8 mouse cellular contexts compared by ENCODE assay signal in genomic region chr1:36690671-36691235, GRCm38 (mm10). TPM values are rescaled to one million over a fixed set of nuclear protein-coding genes. Genes with fewer than 3 reads are reported as not detected.
A peak's percentile ranks its signal among the peaks of the same experiment; 100 is the strongest.
DNase-seq lines count a peak whose midpoint lies in the region; ATAC-seq and TF ChIP-seq lines count a peak whose summit lies in the region.

No protein-coding gene starts in this region.

- H3K27ac ChIP-seq in left cerebral cortex, adult 2 months = peak overlapping the region; percentile 85
- H3K27ac ChIP-seq in embryonic facial prominence, embryonic 12.5 days = no peak overlapping the region
- H3K27ac ChIP-seq in hindbrain, embryonic 16.5 days (ENCODE audit: low read depth, low read length) = peak overlapping the region; percentile 56; the same call in 1 of the 2 replicates
- H3K27ac ChIP-seq in midbrain, postnatal 0 days (ENCODE audit: low read depth, low read length) = peak overlapping the region; percentile 2; the same call in 1 of the 2 replicates

- H3K9ac ChIP-seq in embryonic facial prominence, embryonic 12.5 days = peak overlapping the region; percentile 20; the same call in 1 of the 2 replicates
- H3K9ac ChIP-seq in hindbrain, embryonic 16.5 days (ENCODE audit: low read depth, low read length) = peak overlapping the region; percentile 68
- peak overlapping the region; percentile 2; the same call in 1 of the 2 replicates for H3K9ac ChIP-seq in midbrain, postnatal 0 days (replicated peaks; ENCODE audit: low read length, poor library complexity, severe bottlenecking)

- peak overlapping the region; percentile 85 for H3K4me3 ChIP-seq in left cerebral cortex, adult 2 months
- H3K4me3 ChIP-seq in embryonic facial prominence, embryonic 12.5 days = peak overlapping the region; percentile 83
- H3K4me3 ChIP-seq in hindbrain, embryonic 16.5 days (ENCODE audit: low read length) = peak overlapping the region; percentile 88
- peak overlapping the region; percentile 82 for H3K4me3 ChIP-seq in midbrain, postnatal 0 days (ENCODE audit: low read depth, low read length)

- peak overlapping the region; percentile 83 for H3K4me2 ChIP-seq in embryonic facial prominence, embryonic 12.5 days (replicated peaks)
- H3K4me2 ChIP-seq in hindbrain, embryonic 16.5 days (ENCODE audit: low read length) = peak overlapping the region; percentile 92
- peak overlapping the region; percentile 83 for H3K4me2 ChIP-seq in midbrain, postnatal 0 days (ENCODE audit: low read depth, low read length, poor library complexity, severe bottlenecking)

- no peak for DNase-seq in left cerebral cortex, adult 2 months (ENCODE audit: extremely low spot score in 1 of 2, low spot score in 2 of 2)
- DNase-seq in left cerebral cortex, postnatal 4 days = no peak
- no peak for DNase-seq in midbrain, postnatal 0 days (ENCODE audit: low spot score)
- DNase-seq in spleen, postnatal 4 days (ENCODE audit: low spot score in 2 of 2) = no peak
- no peak for DNase-seq in gastrocnemius, adult 18-20 months (ENCODE audit: low spot score)
- DNase-seq in cerebellum, postnatal 36 days = no peak

- peaks cover 23% of the 10 kb centered on the region for H3K36me3 ChIP-seq in embryonic facial prominence, embryonic 12.5 days
- H3K36me3 ChIP-seq in hindbrain, embryonic 16.5 days (ENCODE audit: control insufficient read depth, insufficient read depth, low read length) = peaks cover 10% of the 10 kb centered on the region
- H3K36me3 ChIP-seq in midbrain, postnatal 0 days (ENCODE audit: insufficient read depth, low read length) = peaks cover 10% of the 10 kb centered on the region

- H3K27me3 ChIP-seq in embryonic facial prominence, embryonic 12.5 days = no peaks in the 10 kb centered on the region
- no peaks in the 10 kb centered on the region for H3K27me3 ChIP-seq in hindbrain, embryonic 16.5 days (replicated peaks; ENCODE audit: control insufficient read depth, insufficient read depth, low read length)
- no peaks in the 10 kb centered on the region for H3K27me3 ChIP-seq in midbrain, postnatal 0 days (ENCODE audit: insufficient read depth, low read length)

- H3K9me3 ChIP-seq in embryonic facial prominence, embryonic 12.5 days = no peaks in the 10 kb centered on the region
- H3K9me3 ChIP-seq in hindbrain, embryonic 16.5 days (ENCODE audit: control insufficient read depth, low read length) = no peaks in the 10 kb centered on the region
- no peaks in the 10 kb centered on the region for H3K9me3 ChIP-seq in midbrain, postnatal 0 days (ENCODE audit: low read length)

- intact Hi-C loops in left cerebral cortex, adult 2 months (cut with DNase I) = loop anchor here (5.0 kb wide), 1 partner anchor 323 kb away; the partner anchor contains the start of gene Kansl3
- intact Hi-C loops in left cerebral cortex, postnatal 4 days (cut with DNase I) = loop anchor here (5.0 kb wide), 1 partner anchor 143 kb away; the partner anchor contains the start of gene Ankrd39

- no peak for TF ChIP-seq CTCF in left cerebral cortex, adult 2 months (IDR thresholded peaks at IDR 0.05)
- no peak for TF ChIP-seq CTCF in midbrain, postnatal 0 days (IDR thresholded peaks at IDR 0.05)

- ATAC-seq in embryonic facial prominence, embryonic 12.5 days (ENCODE audit: insufficient number of reproducible peaks, insufficient read depth, low FRiP score, low TSS enrichment) = peak; percentile 35; the same call in 1 of the 2 replicates
- ATAC-seq in hindbrain, embryonic 16.5 days = peak; percentile 38
- ATAC-seq in midbrain, postnatal 0 days (ENCODE audit: low FRiP score) = peak; percentile 4; the same call in 1 of the 2 replicates

- H3K4me1 ChIP-seq in embryonic facial prominence, embryonic 12.5 days = peaks cover 8% of the 10 kb centered on the region
- peaks cover 12% of the 10 kb centered on the region for H3K4me1 ChIP-seq in hindbrain, embryonic 16.5 days (ENCODE audit: control insufficient read depth, insufficient read depth, low read depth, low read length)
- peaks cover 4% of the 10 kb centered on the region; the same call in 1 of the 2 replicates for H3K4me1 ChIP-seq in midbrain, postnatal 0 days (ENCODE audit: insufficient read depth, low read length)

- 60% methylated on average over 11 of the region's 11 CpGs for WGBS in embryonic facial prominence, embryonic 12.5 days
- WGBS in hindbrain, embryonic 16.5 days = 62% methylated on average over 11 of the region's 11 CpGs
- 64% methylated on average over 11 of the region's 11 CpGs for WGBS in midbrain, postnatal 0 days

RNA-seq across cellular contexts. Expression of gene Cox5b, which starts 0.5 kb away (rescaled TPM):
- 100 to 1,000 TPM; 533 to 600 TPM for total RNA-seq in left cerebral cortex, adult 2 months (2021)
- 100 to 1,000 TPM; 457 to 466 TPM for total RNA-seq in left cerebral cortex, postnatal 4 days (2021)
- 471 and 489 TPM in 2 replicates for polyA plus RNA-seq in embryonic facial prominence, embryonic 12.5 days (2016; fragmentation: Nextera tagmentation; extraction: Ambion mirVana)
- 711 and 823 TPM in 2 replicates for polyA plus RNA-seq in hindbrain, embryonic 16.5 days (2015; fragmentation: Nextera tagmentation; extraction: Ambion mirVana)
- 346 and 362 TPM in 2 replicates for total RNA-seq in midbrain, postnatal 0 days (2014; rRNA removed)
- 835 and 901 TPM in 2 replicates for polyA plus RNA-seq in midbrain, postnatal 0 days (2015; fragmentation: Nextera tagmentation; extraction: Ambion mirVana)
- total RNA-seq in gastrocnemius, adult 18-20 months (2021) = 1,000 to 10,000 TPM; 1,366 to 1,435 TPM

RNA-seq across cellular contexts. Expression of gene Fam178b, which starts 7.8 kb away (rescaled TPM):
- under 1 TPM in 1 of 2 experiments, not detected in 1; 0.40 TPM for total RNA-seq in left cerebral cortex, adult 2 months (2021)
- not detected for total RNA-seq in left cerebral cortex, postnatal 4 days (2021)
- 0.41 and 1.2 TPM in 2 replicates for polyA plus RNA-seq in embryonic facial prominence, embryonic 12.5 days (2016; fragmentation: Nextera tagmentation; extraction: Ambion mirVana)
- polyA plus RNA-seq in hindbrain, embryonic 16.5 days (2015; fragmentation: Nextera tagmentation; extraction: Ambion mirVana) = 0.28 and 0.76 TPM in 2 replicates
- total RNA-seq in midbrain, postnatal 0 days (2014; rRNA removed) = not detected in 2 replicates
- 0.20 and 0.32 TPM in 2 replicates for polyA plus RNA-seq in midbrain, postnatal 0 days (2015; fragmentation: Nextera tagmentation; extraction: Ambion mirVana)
- under 1 TPM; 0.43 to 0.59 TPM for total RNA-seq in gastrocnemius, adult 18-20 months (2021)

RNA-seq across cellular contexts. Expression of gene 4933424G06Rik, which starts 19.2 kb away (rescaled TPM):
- total RNA-seq in left cerebral cortex, adult 2 months (2021) = under 1 TPM in 1 of 2 experiments, not detected in 1; 0.41 TPM
- total RNA-seq in left cerebral cortex, postnatal 4 days (2021) = 1 to 10 TPM in 1 of 2 experiments, under 1 TPM in 1; 0.72 to 1.3 TPM
- 0.25 TPM in 1 of 2 replicates, not detected in the other for polyA plus RNA-seq in embryonic facial prominence, embryonic 12.5 days (2016; fragmentation: Nextera tagmentation; extraction: Ambion mirVana)
- 0.14 and 0.98 TPM in 2 replicates for polyA plus RNA-seq in hindbrain, embryonic 16.5 days (2015; fragmentation: Nextera tagmentation; extraction: Ambion mirVana)
- not detected in 2 replicates for total RNA-seq in midbrain, postnatal 0 days (2014; rRNA removed)
- 0.81 and 2.1 TPM in 2 replicates for polyA plus RNA-seq in midbrain, postnatal 0 days (2015; fragmentation: Nextera tagmentation; extraction: Ambion mirVana)
- 1 to 10 TPM in 1 of 2 experiments, under 1 TPM in 1; 0.66 to 1.2 TPM for total RNA-seq in gastrocnemius, adult 18-20 months (2021)

RNA-seq across cellular contexts. Expression of gene Actr1b, which starts 23.5 kb away (rescaled TPM):
- total RNA-seq in left cerebral cortex, adult 2 months (2021) = 100 to 1,000 TPM; 323 to 361 TPM
- total RNA-seq in left cerebral cortex, postnatal 4 days (2021) = 100 to 1,000 TPM; 130 to 156 TPM
- 110 and 117 TPM in 2 replicates for polyA plus RNA-seq in embryonic facial prominence, embryonic 12.5 days (2016; fragmentation: Nextera tagmentation; extraction: Ambion mirVana)
- 116 and 117 TPM in 2 replicates for polyA plus RNA-seq in hindbrain, embryonic 16.5 days (2015; fragmentation: Nextera tagmentation; extraction: Ambion mirVana)
- total RNA-seq in midbrain, postnatal 0 days (2014; rRNA removed) = 139 TPM in 2 replicates
- polyA plus RNA-seq in midbrain, postnatal 0 days (2015; fragmentation: Nextera tagmentation; extraction: Ambion mirVana) = 113 and 120 TPM in 2 replicates
- total RNA-seq in gastrocnemius, adult 18-20 months (2021) = 100 to 1,000 TPM; 138 to 147 TPM

Comparison
In these comparisons a context has a peak if more than half of its experiments do, and no peak if none do; other contexts are left out.
1. H3K9ac ChIP-seq: peak in every context shown above with its lines; median percentile 68 in hindbrain, embryonic 16.5 days; 20 in embryonic facial prominence, embryonic 12.5 days; 2 in midbrain, postnatal 0 days.